Mouse (Mus musculus) CH12.LX (cell line): ENCODE measurements around the gene Borcs6.

Source experiments
- CTCF ChIP-seq, 2 experiments: IDR thresholded peaks in 1 of 2; conservative IDR thresholded peaks in 1 of 2; 2 replicates each; pipeline ENCODE4 v1.5.1; 2011 to 2012; ENCODE audit warnings: low read depth in 2 of 2, low read length in 2 of 2, improper control_type of control experiment in 1 of 2, inconsistent platforms in 1 of 2, mild to moderate bottlenecking in 1 of 2, moderate library complexity in 1 of 2
- EP300 ChIP-seq: IDR thresholded peaks from 2 replicates; pipeline ENCODE4 v1.6.1; 2011; ENCODE audit warnings: low read length, improper control_type of control experiment
- HCFC1 ChIP-seq: IDR thresholded peaks from 2 replicates; pipeline ENCODE4 v1.6.1; 2012; ENCODE audit warnings: low read depth, mild to moderate bottlenecking, inconsistent platforms, low read length, improper control_type of control experiment
- KAT2A ChIP-seq: IDR thresholded peaks from 2 replicates; pipeline ENCODE4 v1.6.1; 2012; ENCODE audit warnings: low read length, improper control_type of control experiment, inconsistent platforms; ENCODE audit not compliant: insufficient replicate concordance
- MYC ChIP-seq: IDR thresholded peaks from 2 replicates; pipeline ENCODE4 v1.6.1; 2011; ENCODE audit warnings: low read depth, mild to moderate bottlenecking, improper control_type of control experiment, low read length
- POLR2A ChIP-seq: IDR thresholded peaks from 2 replicates; pipeline ENCODE4 v1.6.1; 2011; ENCODE audit warnings: low read depth, mild to moderate bottlenecking, improper control_type of control experiment, low read length
- USF2 ChIP-seq: conservative IDR thresholded peaks from 2 replicates; pipeline ENCODE4 v1.6.1; 2011; ENCODE audit warnings: low read depth, low read length, improper control_type of control experiment
- ZC3H11A ChIP-seq: IDR thresholded peaks from 2 replicates; pipeline ENCODE4 v1.6.1; 2012; ENCODE audit warnings: low read depth, mild to moderate bottlenecking, inconsistent platforms, low read length, improper control_type of control experiment
- ZKSCAN1 ChIP-seq: IDR thresholded peaks from 2 replicates; pipeline ENCODE4 v1.6.1; 2012; ENCODE audit warnings: low read depth, inconsistent platforms, low read length, improper control_type of control experiment, borderline replicate concordance

DNA sequence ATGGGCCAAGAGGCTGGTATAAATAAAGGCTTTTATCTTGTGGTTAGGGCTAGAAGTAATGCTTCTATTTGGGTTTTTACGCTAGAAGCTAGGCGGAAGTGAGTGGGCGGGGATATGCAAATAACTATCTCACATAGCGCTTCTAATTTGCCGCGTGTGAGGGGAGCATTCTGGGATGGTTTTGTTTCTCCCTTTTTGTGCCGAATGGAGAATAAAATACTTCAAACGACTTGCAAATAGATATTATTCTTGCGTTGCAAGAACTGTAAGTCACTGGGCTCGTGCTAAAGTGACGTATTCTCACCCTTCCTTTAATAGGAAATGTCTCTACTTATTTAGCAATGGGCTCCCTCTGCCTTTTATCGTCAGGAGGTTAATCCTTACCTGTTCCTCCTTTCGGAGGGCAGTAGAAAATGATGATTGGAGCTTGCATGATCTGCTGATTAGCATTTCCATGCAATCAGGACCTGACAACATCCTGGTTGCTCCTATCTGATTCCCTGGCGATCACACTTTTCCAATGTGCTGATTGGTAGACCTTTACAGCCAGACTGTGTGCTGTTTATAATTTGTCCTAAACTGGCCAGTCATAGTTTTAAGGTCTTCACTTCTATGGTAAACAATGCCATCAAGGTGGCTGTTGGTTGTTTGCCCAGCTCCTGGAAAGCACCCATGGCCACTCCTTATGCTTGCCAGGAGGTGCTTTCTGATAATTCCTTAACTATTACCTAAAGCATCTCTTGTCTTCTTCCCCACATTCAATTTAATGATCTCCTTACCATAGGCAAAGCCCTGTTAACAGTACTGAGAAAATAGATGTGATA lies 13.8 kb downstream of the Borcs6 start:
- TF ChIP-seq CTCF (conservative IDR thresholded peaks at IDR 0.05 in 1 of 2, IDR thresholded peaks at IDR 0.05 in 1 of 2; ENCODE audit: low read depth in 2 of 2, low read length in 2 of 2) (no peak; a peak in 1 of 4 replicates), USF2 (peak; percentile 62), KAT2A (peak; percentile 75; the same call in 1 of the 2 replicates), POLR2A (peak; percentile 100), ZKSCAN1 (no peak; the same call in 1 of the 2 replicates), EP300 (peak; percentile 64), MYC (peak; percentile 95), HCFC1 (peak; percentile 82), ZC3H11A (no peak; the same call in 1 of the 2 replicates)
